ENCODE assay signal across 9 mouse cellular contexts in the genomic region with DNA sequence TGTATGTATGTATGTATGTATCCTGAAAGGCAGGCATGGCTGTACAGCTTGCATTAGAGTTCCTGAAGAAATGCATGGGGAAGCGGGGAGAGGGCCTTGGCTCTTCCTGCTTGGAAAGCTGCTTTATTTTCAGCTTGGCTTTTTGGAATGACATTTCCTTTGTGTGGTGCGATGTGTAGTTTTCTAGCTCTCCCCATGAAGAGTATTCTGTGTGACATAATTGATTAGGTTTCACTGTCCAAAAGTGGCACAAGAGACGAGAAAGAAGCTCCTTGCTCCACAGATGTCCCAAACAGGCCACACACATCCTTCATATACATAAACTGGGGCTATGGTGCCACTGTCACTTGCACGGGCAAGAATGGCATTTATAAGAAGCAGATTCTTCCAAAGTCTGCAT.
DNase-seq lines count a peak whose midpoint lies in the region; ATAC-seq and TF ChIP-seq lines count a peak whose summit lies in the region.
"Had no signal": no experiment of that assay in that cellular context is flagged by ENCODE, and none has a peak within 500 bp of the region (broad histone marks: within the 10 kb centered on the region; RNA-seq: fewer than 3 reads in every experiment).

No protein-coding gene starts in this region.

- no peak for ATAC-seq in hindbrain, embryonic 12.5 days (ENCODE audit: low FRiP score)
- ATAC-seq in hindbrain, embryonic 11.5 days (ENCODE audit: low FRiP score), result no peak
- no peak for ATAC-seq in embryonic facial prominence, embryonic 13.5 days (ENCODE audit: insufficient number of reproducible peaks, insufficient read depth, low FRiP score, low TSS enrichment, low read depth)
- ATAC-seq in limb, embryonic 14.5 days (ENCODE audit: low FRiP score, low read depth), result no peak
- no peak for ATAC-seq in erythroblast, adult 5-6 weeks (replicated peaks; ENCODE audit: low FRiP score, poor library complexity, severe bottlenecking)

- no peak for TF ChIP-seq CTCF in bone marrow macrophage, adult 2 months (IDR thresholded peaks at IDR 0.05; ENCODE audit: low read depth, low read length)

- no peak for DNase-seq in hindbrain, embryonic 11.5 days (ENCODE audit: low spot score)
- DNase-seq in limb, embryonic 14.5 days (ENCODE audit: low spot score), result no peak
- DNase-seq in urinary bladder, postnatal 14 days (ENCODE audit: low spot score), result no peak
- DNase-seq in thymus, postnatal 36 days, result no peak
- DNase-seq: cerebellum, postnatal 36 days had no signal

- no peaks in the 10 kb centered on the region for H3K36me3 ChIP-seq in hindbrain, embryonic 12.5 days
- H3K36me3 ChIP-seq in hindbrain, embryonic 11.5 days (ENCODE audit: control insufficient read depth, insufficient read depth, low read length), result no peaks in the 10 kb centered on the region
- H3K36me3 ChIP-seq in embryonic facial prominence, embryonic 13.5 days, result no peaks in the 10 kb centered on the region
- no peaks in the 10 kb centered on the region for H3K36me3 ChIP-seq in limb, embryonic 14.5 days (ENCODE audit: control insufficient read depth, insufficient read depth, low read length)

- H3K4me3 ChIP-seq in hindbrain, embryonic 12.5 days, result no peak overlapping the region
- H3K4me3 ChIP-seq in hindbrain, embryonic 11.5 days (ENCODE audit: low read depth, low read length), result no peak overlapping the region
- H3K4me3 ChIP-seq in bone marrow macrophage, adult 2 months (ENCODE audit: insufficient read depth, low read length), result 0 out of 2 replicates have a peak overlapping the region, but pooled peaks have one; percentile 17
- H3K4me3 ChIP-seq in embryonic facial prominence, embryonic 13.5 days, result peak overlapping the region; percentile 34; the same call in 1 of the 2 replicates
- H3K4me3 ChIP-seq in limb, embryonic 14.5 days (replicated peaks; ENCODE audit: low read length), result peak overlapping the region; percentile 38

- no peak overlapping the region for H3K9ac ChIP-seq in hindbrain, embryonic 12.5 days
- H3K9ac ChIP-seq in hindbrain, embryonic 11.5 days (ENCODE audit: low read depth, low read length), result no peak overlapping the region
- H3K9ac ChIP-seq in embryonic facial prominence, embryonic 13.5 days, result no peak overlapping the region
- H3K9ac ChIP-seq in limb, embryonic 14.5 days (ENCODE audit: low read depth, low read length, severe bottlenecking), result 0 out of 2 replicates have a peak overlapping the region, but pooled peaks have one; percentile 49

- H3K27ac ChIP-seq in hindbrain, embryonic 12.5 days, result no peak overlapping the region
- H3K27ac ChIP-seq in hindbrain, embryonic 11.5 days (ENCODE audit: low read depth, low read length), result no peak overlapping the region
- no peak overlapping the region for H3K27ac ChIP-seq in bone marrow macrophage, adult 2 months (ENCODE audit: insufficient read depth, low read depth, low read length)
- H3K27ac ChIP-seq in embryonic facial prominence, embryonic 13.5 days, result no peak overlapping the region
- no peak overlapping the region; the same call in 1 of the 2 replicates for H3K27ac ChIP-seq in limb, embryonic 14.5 days (replicated peaks; ENCODE audit: low read depth, low read length)

- peaks cover 22% of the 10 kb centered on the region for H3K4me1 ChIP-seq in hindbrain, embryonic 12.5 days
- H3K4me1 ChIP-seq in hindbrain, embryonic 11.5 days (replicated peaks; ENCODE audit: control insufficient read depth, insufficient read depth, low read length), result no peaks in the 10 kb centered on the region; the same call in 1 of the 2 replicates
- H3K4me1 ChIP-seq in bone marrow macrophage, adult 2 months (ENCODE audit: control insufficient read depth, insufficient read depth, low read length), result peaks cover 58% of the 10 kb centered on the region
- H3K4me1 ChIP-seq in embryonic facial prominence, embryonic 13.5 days, result peaks cover 45% of the 10 kb centered on the region
- H3K4me1 ChIP-seq in limb, embryonic 14.5 days (ENCODE audit: control insufficient read depth, insufficient read depth, low read length), result peaks cover 58% of the 10 kb centered on the region

- no peaks in the 10 kb centered on the region for H3K27me3 ChIP-seq in hindbrain, embryonic 12.5 days
- H3K27me3 ChIP-seq in hindbrain, embryonic 11.5 days (ENCODE audit: control insufficient read depth, insufficient read depth, low read length), result no peaks in the 10 kb centered on the region
- no peaks in the 10 kb centered on the region for H3K27me3 ChIP-seq in embryonic facial prominence, embryonic 13.5 days
- no peaks in the 10 kb centered on the region for H3K27me3 ChIP-seq in limb, embryonic 14.5 days (ENCODE audit: control insufficient read depth, insufficient read depth, low read length)

- no peak for TF ChIP-seq POLR2A in bone marrow macrophage, adult 2 months (IDR thresholded peaks at IDR 0.05; ENCODE audit: borderline replicate concordance, low read depth, low read length)
- TF ChIP-seq POLR2A in limb, embryonic 14.5 days (IDR thresholded peaks at IDR 0.05; ENCODE audit: borderline replicate concordance, extremely low read depth, insufficient read depth, insufficient read length), result no peak

- no peaks in the 10 kb centered on the region for H3K9me3 ChIP-seq in hindbrain, embryonic 12.5 days (replicated peaks)
- no peaks in the 10 kb centered on the region for H3K9me3 ChIP-seq in hindbrain, embryonic 11.5 days (ENCODE audit: control insufficient read depth, low read length)
- no peaks in the 10 kb centered on the region for H3K9me3 ChIP-seq in embryonic facial prominence, embryonic 13.5 days
- H3K9me3 ChIP-seq in limb, embryonic 14.5 days (ENCODE audit: control insufficient read depth, low read length), result no peaks in the 10 kb centered on the region

- peak overlapping the region; percentile 41; the same call in 1 of the 2 replicates for H3K4me2 ChIP-seq in hindbrain, embryonic 12.5 days (replicated peaks)
- no peak overlapping the region for H3K4me2 ChIP-seq in hindbrain, embryonic 11.5 days (replicated peaks; ENCODE audit: low read depth, low read length)
- peak overlapping the region; percentile 63 for H3K4me2 ChIP-seq in embryonic facial prominence, embryonic 13.5 days
- H3K4me2 ChIP-seq in limb, embryonic 14.5 days (replicated peaks; ENCODE audit: low read depth, low read length, severe bottlenecking), result peak overlapping the region; percentile 58

- WGBS in hindbrain, embryonic 12.5 days, result 73% methylated on average over 4 of the region's 4 CpGs
- WGBS in hindbrain, embryonic 11.5 days, result 67% methylated on average over 4 of the region's 4 CpGs
- 74% methylated on average over 4 of the region's 4 CpGs for WGBS in embryonic facial prominence, embryonic 13.5 days
- WGBS in limb, embryonic 14.5 days, result 75% methylated on average over 4 of the region's 4 CpGs

Comparison
In these comparisons a context has a peak if more than half of its experiments do, and no peak if none do; other contexts are left out.
1. H3K4me3 ChIP-seq: peak in bone marrow macrophage, adult 2 months (single experiment), embryonic facial prominence, embryonic 13.5 days (single experiment) and limb, embryonic 14.5 days (single experiment); none in hindbrain, embryonic 12.5 days (single experiment) and hindbrain, embryonic 11.5 days (single experiment).